Mouse (Mus musculus) heart, embryonic 15.5 days (tissue): ENCODE data around the gene Cox4i1. TPM values are rescaled to one million over a fixed set of nuclear protein-coding genes. Genes with fewer than 3 reads are reported as not detected.

Source experiments
- ATAC-seq: fragments of 200-750 bp; cut with Nextera tagmentation; replicated peaks from 2 replicates; pipeline ENCODE4 v1.8.0; 2017; ENCODE audit warnings: low read depth, moderate TSS enrichment; ENCODE audit not compliant: insufficient number of reproducible peaks, insufficient read depth, low FRiP score
- H3K27ac ChIP-seq: fragments of 300-500 bp; sonication (generic); 2 replicates; pipeline ENCODE4 v1.5.1; 2015; ENCODE audit warnings: mild to moderate bottlenecking, inconsistent platforms
- H3K27me3 ChIP-seq: fragments of 300-500 bp; sonication (generic); 2 replicates; pipeline ENCODE4 v1.6.1; 2015; ENCODE audit warnings: inconsistent platforms
- H3K36me3 ChIP-seq: fragments of 300-500 bp; sonication (generic); 2 replicates; pipeline ENCODE4 v1.6.1; 2015; ENCODE audit warnings: mild to moderate bottlenecking, inconsistent platforms
- H3K4me1 ChIP-seq: fragments of 300-500 bp; sonication (generic); replicated peaks from 2 replicates; pipeline ENCODE4 v1.6.1; 2015; ENCODE audit warnings: inconsistent platforms
- H3K4me2 ChIP-seq: fragments of 300-500 bp; sonication (generic); 2 replicates; pipeline ENCODE4 v1.6.1; 2015; ENCODE audit warnings: inconsistent platforms, mild to moderate bottlenecking, moderate library complexity
- H3K4me3 ChIP-seq: fragments of 300-500 bp; sonication (generic); 2 replicates; pipeline ENCODE4 v1.5.1; 2015; ENCODE audit warnings: mild to moderate bottlenecking, inconsistent platforms
- H3K9ac ChIP-seq: fragments of 300-500 bp; sonication (generic); 2 replicates; pipeline ENCODE4 v1.6.1; 2015; ENCODE audit warnings: mild to moderate bottlenecking, inconsistent platforms
- H3K9me3 ChIP-seq: fragments of 300-500 bp; sonication (generic); replicated peaks from 2 replicates; pipeline ENCODE4 v1.6.1; 2016; ENCODE audit warnings: inconsistent platforms
- WGBS: fragments of 180-500 bp; shearing (Covaris S2); methylation state at CpG from one replicate; pipeline ENCODE4 v1.1.7; 2015; ENCODE audit warnings: mixed read lengths; 5-methylcytosine and 5-hydroxymethylcytosine counted together
- polyA plus RNA-seq: library from polyadenylated mRNA; unstranded; fragments of >200 nt; fragmentation: Nextera tagmentation; extraction: Ambion mirVana; gene quantifications from 2 replicates; pipeline ENCODE4 v1.2.1, GENCODE M21; 2015

Gene Cox4i1
- polyA plus RNA-seq, 1 experiment from 2014 or later: 2,366 TPM

- Histone ChIP-seq H3K4me3 (peak overlapping the region; percentile 64), H3K4me2 (peak overlapping the region; percentile 98), H3K9ac (no peak overlapping the region), H3K4me1 (peaks cover 22% of the 10 kb centered on the region), H3K27ac (no peak overlapping the region), H3K9me3 (no peaks in the 10 kb centered on the region), H3K27me3 (0 out of 2 replicates have a peak, but pooled peaks cover 5% of the 10 kb centered on the region), H3K36me3 (no peaks in the 10 kb centered on the region)
- no peak for ATAC-seq
- WGBS: 37% methylated on average over 17 of the region's 17 CpGs
Measured at GRCm38 (mm10) chr8:120632969-120633664, 34.9 kb upstream of the Cox4i1 start.

DNA sequence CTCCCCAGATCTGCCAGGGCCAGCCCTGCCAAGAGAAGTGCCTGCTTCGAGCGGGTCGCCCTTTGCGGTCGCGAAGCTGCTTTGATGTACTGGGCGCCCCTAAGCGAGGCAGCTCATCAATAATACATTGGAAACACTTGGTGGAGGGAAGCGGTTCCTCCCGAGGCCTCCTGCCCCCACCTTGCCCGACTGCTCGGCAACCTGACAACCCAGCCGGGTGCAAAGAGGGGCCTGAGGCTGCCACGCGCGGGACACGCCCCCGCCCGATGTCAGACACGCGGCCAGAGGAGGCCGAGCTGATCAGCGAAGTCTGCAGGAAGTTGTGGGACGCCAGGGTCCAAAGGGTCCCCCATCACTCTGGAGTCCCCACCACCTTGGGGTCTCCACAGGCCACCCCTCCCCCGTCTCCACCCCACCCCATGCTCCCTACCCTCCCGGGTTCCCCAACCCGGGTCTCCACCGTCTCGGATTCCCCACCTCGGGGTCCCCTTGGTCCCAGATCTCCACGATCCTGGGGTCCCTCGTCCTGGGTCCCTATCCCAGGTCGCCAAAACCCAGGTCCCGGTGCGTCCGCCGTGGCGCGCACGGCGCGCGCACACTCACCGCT, 34.3 kb upstream of the Cox4i1 start:
- Histone ChIP-seq H3K27ac (no peak overlapping the region), H3K4me3 (peak overlapping the region; percentile 64), H3K27me3 (0 out of 2 replicates have a peak, but pooled peaks cover 5% of the 10 kb centered on the region), H3K4me2 (peak overlapping the region; percentile 98), H3K9ac (peak overlapping the region; percentile 60), H3K36me3 (no peaks in the 10 kb centered on the region), H3K4me1 (peaks cover 22% of the 10 kb centered on the region), H3K9me3 (no peaks in the 10 kb centered on the region)
- WGBS: 2% methylated on average over 41 of the region's 44 CpGs
- 0 out of 2 replicates have a peak, but pooled peaks have one; percentile 4 for ATAC-seq

- WGBS: under 1% methylated on average over 29 of the region's 42 CpGs
- peak; percentile 65; the same call in 1 of the 2 replicates for ATAC-seq
- no peaks in the 10 kb centered on the region for H3K9me3 ChIP-seq
- H3K27ac ChIP-seq: no peak overlapping the region
- H3K4me1 ChIP-seq: peaks cover 22% of the 10 kb centered on the region
- H3K4me2 ChIP-seq: peak overlapping the region; percentile 98
- peak overlapping the region; percentile 64 for H3K4me3 ChIP-seq
- 0 out of 2 replicates have a peak, but pooled peaks cover 5% of the 10 kb centered on the region for H3K27me3 ChIP-seq
- peak overlapping the region; percentile 60 for H3K9ac ChIP-seq
- H3K36me3 ChIP-seq: no peaks in the 10 kb centered on the region
Measured at GRCm38 (mm10) chr8:120634329-120634839, 33.6 kb upstream of the Cox4i1 start.

- Histone ChIP-seq H3K9me3 (no peaks in the 10 kb centered on the region), H3K4me1 (peaks cover 12% of the 10 kb centered on the region), H3K9ac (no peak overlapping the region), H3K27ac (no peak overlapping the region), H3K4me3 (no peak overlapping the region), H3K4me2 (no peak overlapping the region), H3K36me3 (no peaks in the 10 kb centered on the region), H3K27me3 (no peaks in the 10 kb centered on the region)
- peak; percentile 29; the same call in 1 of the 2 replicates for ATAC-seq
- 27% methylated on average over 8 of the region's 8 CpGs for WGBS
Measured at GRCm38 (mm10) chr8:120641245-120641644, 26.8 kb upstream of the Cox4i1 start.

GRCm38 (mm10) chr8:120642031-120642662, 25.9 kb upstream of the Cox4i1 start:
- 75% methylated on average over 10 of the region's 10 CpGs for WGBS
- Histone ChIP-seq H3K4me1 (peaks cover 12% of the 10 kb centered on the region), H3K27me3 (no peaks in the 10 kb centered on the region), H3K9ac (no peak overlapping the region), H3K4me3 (no peak overlapping the region), H3K9me3 (no peaks in the 10 kb centered on the region), H3K4me2 (no peak overlapping the region), H3K27ac (no peak overlapping the region), H3K36me3 (no peaks in the 10 kb centered on the region)
- ATAC-seq: no peak

DNA sequence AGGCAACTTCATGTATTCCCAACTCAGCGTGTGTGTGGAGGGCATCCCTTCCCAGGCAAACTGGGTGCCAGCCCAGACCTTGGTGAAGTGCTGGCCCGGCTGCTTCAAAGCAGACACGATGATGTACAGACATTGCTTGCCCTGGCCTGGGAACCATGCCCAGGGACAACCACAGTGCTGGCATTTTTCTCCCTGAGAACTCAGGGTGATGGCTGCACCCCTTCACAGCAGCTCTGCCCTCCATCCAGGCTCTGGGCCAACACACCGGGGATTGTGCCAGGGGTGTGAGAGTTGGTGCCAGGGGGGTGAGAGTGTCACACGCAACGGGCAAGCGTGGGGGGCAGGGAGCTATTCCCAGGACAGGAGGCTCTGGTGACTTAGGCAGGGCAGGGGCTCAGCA, 23.4 kb upstream of the Cox4i1 start:
- Histone ChIP-seq H3K36me3 (no peaks in the 10 kb centered on the region), H3K9me3 (no peaks in the 10 kb centered on the region), H3K4me1 (peaks cover 12% of the 10 kb centered on the region), H3K27me3 (no peaks in the 10 kb centered on the region), H3K4me3 (no peak overlapping the region), H3K9ac (no peak overlapping the region), H3K27ac (peak overlapping the region; percentile 63), H3K4me2 (no peak overlapping the region)
- WGBS: 47% methylated on average over 7 of the region's 7 CpGs
- peak; percentile 78 for ATAC-seq

DNA sequence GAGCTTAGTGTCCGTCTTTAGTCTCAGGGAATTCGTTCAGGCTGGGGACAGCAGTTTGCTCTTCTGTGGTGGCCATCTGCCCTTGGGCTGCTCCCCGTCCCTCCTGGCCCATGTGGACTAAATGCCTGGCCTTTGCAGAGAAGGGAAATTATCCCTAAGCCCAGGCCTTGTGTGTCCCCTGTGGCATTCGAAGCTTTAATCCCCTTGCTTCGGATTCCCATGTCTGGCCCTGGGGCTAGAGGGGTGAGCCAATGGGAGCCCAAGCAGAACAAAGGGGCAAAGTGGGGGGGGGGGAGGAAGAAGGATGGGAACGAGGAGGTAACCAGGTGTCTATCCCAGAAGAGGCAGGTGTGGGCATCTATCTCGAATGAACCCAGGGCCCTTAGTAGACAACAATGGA, 20.5 kb upstream of the Cox4i1 start, which contains the start of gene 1190005I06Rik:
Gene 1190005I06Rik, minus strand, starts transcription at position 101 of the 400 bp plus-strand sequence.
- H3K9ac ChIP-seq: no peak within 1 kb of the TSS
- no peak within 1 kb of the TSS for H3K4me3 ChIP-seq
- no peaks in the 10 kb centered on the region for H3K9me3 ChIP-seq
- no peaks in the 10 kb centered on the region for H3K36me3 ChIP-seq
- 59% methylated on average over 7 of the region's 7 CpGs for WGBS
- peaks cover 16% of the 10 kb centered on the region for H3K4me1 ChIP-seq
- ATAC-seq: no peak
- H3K4me2 ChIP-seq: no peak within 1 kb of the TSS
- H3K27ac ChIP-seq: no peak within 1 kb of the TSS
- H3K27me3 ChIP-seq: no peaks in the 10 kb centered on the region

DNA sequence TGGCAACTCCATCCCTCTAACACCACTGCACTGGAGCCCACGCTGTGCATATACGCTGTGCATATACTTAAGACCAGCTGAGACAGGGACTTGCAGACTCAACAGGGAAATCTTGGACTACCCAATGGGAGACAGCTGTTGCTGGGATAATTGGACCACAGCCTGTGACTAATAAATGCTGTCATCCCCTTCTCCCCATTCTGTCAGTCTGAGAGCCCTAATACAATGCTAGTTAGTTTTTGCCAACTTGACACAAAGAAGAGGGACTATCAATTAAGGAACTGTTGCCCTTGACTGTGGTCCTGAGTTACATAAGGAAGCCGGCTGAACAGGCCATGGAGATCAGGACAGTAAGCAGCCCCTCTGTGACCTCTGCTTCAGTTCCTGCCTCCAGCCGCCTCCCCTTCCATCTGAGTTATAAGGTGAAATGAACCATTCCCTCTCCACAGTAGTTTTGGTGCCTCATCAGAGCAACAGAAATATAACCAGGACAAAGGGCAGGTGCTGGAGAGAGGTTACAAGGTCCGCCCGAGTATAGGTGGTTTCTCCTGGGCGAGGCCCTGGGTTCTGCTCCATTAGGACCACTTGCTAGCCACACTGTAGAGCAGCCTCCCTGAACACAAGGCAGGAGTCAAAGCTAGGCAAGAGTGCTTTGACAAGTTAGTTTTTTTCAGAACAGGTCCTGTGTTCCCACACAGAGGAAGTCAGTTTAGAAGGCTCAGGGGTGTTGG, 11.5 kb upstream of the Cox4i1 start:
- WGBS: 90% methylated on average over 7 of the region's 7 CpGs
- ATAC-seq: no peak
- H3K27me3 ChIP-seq: no peaks in the 10 kb centered on the region
- no peak overlapping the region for H3K9ac ChIP-seq
- H3K36me3 ChIP-seq: peaks cover 27% of the 10 kb centered on the region
- no peaks in the 10 kb centered on the region for H3K9me3 ChIP-seq
- H3K4me2 ChIP-seq: no peak overlapping the region
- no peak overlapping the region for H3K27ac ChIP-seq
- no peaks in the 10 kb centered on the region for H3K4me1 ChIP-seq
- no peak overlapping the region for H3K4me3 ChIP-seq

DNA sequence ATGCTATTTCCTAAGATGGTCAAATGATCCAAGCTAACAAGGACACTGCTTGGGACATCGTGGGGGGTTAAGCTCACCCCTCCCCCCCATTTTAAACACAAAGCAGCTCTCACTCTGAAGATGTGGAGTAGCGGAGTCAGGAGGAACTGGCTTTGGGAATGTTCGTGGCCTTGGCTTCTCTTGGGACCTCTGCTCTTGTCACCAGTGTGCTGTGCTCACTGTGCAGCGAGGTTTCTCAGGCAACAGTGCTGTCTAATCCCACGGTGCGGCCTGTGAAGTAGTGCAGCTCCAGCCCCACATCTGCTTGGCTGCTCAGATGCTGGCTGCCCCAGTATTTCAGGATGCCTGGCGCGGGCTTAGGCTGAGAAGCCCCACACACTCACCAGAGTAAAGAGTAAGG, 10.6 kb upstream of the Cox4i1 start:
- Histone ChIP-seq H3K4me3 (no peak overlapping the region), H3K9me3 (no peaks in the 10 kb centered on the region), H3K27ac (no peak overlapping the region), H3K4me2 (no peak overlapping the region), H3K4me1 (no peaks in the 10 kb centered on the region), H3K27me3 (no peaks in the 10 kb centered on the region), H3K9ac (no peak overlapping the region), H3K36me3 (peaks cover 27% of the 10 kb centered on the region)
- 88% methylated on average over 8 of the region's 8 CpGs for WGBS
- ATAC-seq: no peak

- Histone ChIP-seq H3K27me3 (no peaks in the 10 kb centered on the region), H3K36me3 (no peaks in the 10 kb centered on the region), H3K9me3 (no peaks in the 10 kb centered on the region), H3K9ac (no peak overlapping the region), H3K27ac (no peak overlapping the region), H3K4me3 (no peak overlapping the region), H3K4me2 (no peak overlapping the region), H3K4me1 (peaks cover 36% of the 10 kb centered on the region)
- WGBS: 77% methylated on average over 6 of the region's 6 CpGs
- no peak for ATAC-seq
Measured at GRCm38 (mm10) chr8:120664566-120664965, 3.5 kb upstream of the Cox4i1 start.
